Mouse (Mus musculus): ENCODE results near the gene Prss46. TPM values are rescaled to one million over a fixed set of nuclear protein-coding genes. Genes with fewer than 3 reads are reported as not detected.
A peak's percentile ranks its signal among the peaks of the same experiment; 100 is the strongest.

Prss46 gene
- polyA plus RNA-seq, 1 experiment, result 0.08 TPM

- H3K27ac ChIP-seq (ENCODE audit: control insufficient read depth, insufficient read depth, low read length), result no peak within 1 kb of the TSS
- H3K36me3 ChIP-seq (ENCODE audit: control insufficient read depth, insufficient read depth, low read length), result no peaks in the 10 kb centered on the region
- peak; percentile 28 for DNase-seq
- WGBS, result 32% methylated on average over 50 of the region's 50 CpGs
- 0 out of 2 replicates have a peak within 1 kb of the TSS, but pooled peaks have one; percentile 15 for H3K4me3 ChIP-seq (ENCODE audit: control insufficient read depth, insufficient read depth, low read length)
- 0 out of 2 replicates have a peak, but pooled peaks cover 8% of the 10 kb centered on the region for H3K4me1 ChIP-seq (replicated peaks; ENCODE audit: control insufficient read depth, insufficient read depth, low read length)
- TF ChIP-seq POLR2A (IDR thresholded peaks at IDR 0.05; ENCODE audit: control insufficient read depth, extremely low read depth, insufficient read depth, low read length, poor library complexity) (no peak), CTCF (IDR thresholded peaks at IDR 0.05; ENCODE audit: borderline replicate concordance, control insufficient read depth, extremely low read depth, insufficient read depth, low read length, poor library complexity) (peak; percentile 82)
- peaks cover 8% of the 10 kb centered on the region for H3K27me3 ChIP-seq (ENCODE audit: control insufficient read depth, insufficient read depth, low read length)
Measured at GRCm38 (mm10) chr9:110857781-110858472, 13.6 kb downstream of the Prss46 start, which contains the start of gene Prss50. Gene Prss50 (plus strand): TSS chr9:110857967.

GRCm38 (mm10) chr9:110858523-110858922 lies 14.2 kb downstream of the Prss46 start:
- Histone ChIP-seq H3K36me3 (ENCODE audit: control insufficient read depth, insufficient read depth, low read length) (no peaks in the 10 kb centered on the region), H3K4me3 (ENCODE audit: control insufficient read depth, insufficient read depth, low read length) (no peak overlapping the region), H3K4me1 (replicated peaks; ENCODE audit: control insufficient read depth, insufficient read depth, low read length) (0 out of 2 replicates have a peak, but pooled peaks cover 8% of the 10 kb centered on the region), H3K27me3 (ENCODE audit: control insufficient read depth, insufficient read depth, low read length) (peaks cover 8% of the 10 kb centered on the region), H3K27ac (ENCODE audit: control insufficient read depth, insufficient read depth, low read length) (no peak overlapping the region)
- 88% methylated on average over 5 of the region's 5 CpGs for WGBS
- no peak for DNase-seq
- TF ChIP-seq CTCF (IDR thresholded peaks at IDR 0.05; ENCODE audit: borderline replicate concordance, control insufficient read depth, extremely low read depth, insufficient read depth, low read length, poor library complexity) (no peak), POLR2A (IDR thresholded peaks at IDR 0.05; ENCODE audit: control insufficient read depth, extremely low read depth, insufficient read depth, low read length, poor library complexity) (no peak)

GRCm38 (mm10) chr9:110858967-110859596 lies 14.8 kb downstream of the Prss46 start:
- WGBS, result 95% methylated on average over 5 of the region's 5 CpGs
- Histone ChIP-seq H3K27me3 (ENCODE audit: control insufficient read depth, insufficient read depth, low read length) (peaks cover 8% of the 10 kb centered on the region), H3K4me1 (replicated peaks; ENCODE audit: control insufficient read depth, insufficient read depth, low read length) (0 out of 2 replicates have a peak, but pooled peaks cover 8% of the 10 kb centered on the region), H3K36me3 (ENCODE audit: control insufficient read depth, insufficient read depth, low read length) (no peaks in the 10 kb centered on the region), H3K4me3 (ENCODE audit: control insufficient read depth, insufficient read depth, low read length) (no peak overlapping the region), H3K27ac (ENCODE audit: control insufficient read depth, insufficient read depth, low read length) (no peak overlapping the region)
- no peak for DNase-seq
- no peak for TF ChIP-seq POLR2A (IDR thresholded peaks at IDR 0.05; ENCODE audit: control insufficient read depth, extremely low read depth, insufficient read depth, low read length, poor library complexity)
- no peak for TF ChIP-seq CTCF (IDR thresholded peaks at IDR 0.05; ENCODE audit: borderline replicate concordance, control insufficient read depth, extremely low read depth, insufficient read depth, low read length, poor library complexity)

- peak; percentile 69 for DNase-seq
- WGBS, result 18% methylated on average over 7 of the region's 7 CpGs
- no peak overlapping the region for H3K4me3 ChIP-seq (ENCODE audit: control insufficient read depth, insufficient read depth, low read length)
Measured at GRCm38 (mm10) chr9:110871030-110871429, 26.7 kb downstream of the Prss46 start.

GRCm38 (mm10) chr9:110873681-110874659 lies 29.7 kb downstream of the Prss46 start:
- DNase-seq, result peak; percentile 50
- Histone ChIP-seq H3K4me3 (ENCODE audit: control insufficient read depth, insufficient read depth, low read length) (peak overlapping the region; percentile 50), H3K36me3 (ENCODE audit: control insufficient read depth, insufficient read depth, low read length) (no peaks in the 10 kb centered on the region), H3K27ac (ENCODE audit: control insufficient read depth, insufficient read depth, low read length) (peak overlapping the region; percentile 72), H3K4me1 (replicated peaks; ENCODE audit: control insufficient read depth, insufficient read depth, low read length) (peaks cover 40% of the 10 kb centered on the region), H3K27me3 (ENCODE audit: control insufficient read depth, insufficient read depth, low read length) (no peaks in the 10 kb centered on the region)
- TF ChIP-seq CTCF (IDR thresholded peaks at IDR 0.05; ENCODE audit: borderline replicate concordance, control insufficient read depth, extremely low read depth, insufficient read depth, low read length, poor library complexity) (0 out of 2 replicates have a peak, but pooled peaks have one; percentile 26), POLR2A (IDR thresholded peaks at IDR 0.05; ENCODE audit: control insufficient read depth, extremely low read depth, insufficient read depth, low read length, poor library complexity) (no peak)
- WGBS, result 38% methylated on average over 40 of the region's 40 CpGs

More at GRCm38 (mm10) chr9:110871030-110871429, 26.7 kb downstream of the Prss46 start:
- Histone ChIP-seq H3K4me1 (replicated peaks; ENCODE audit: control insufficient read depth, insufficient read depth, low read length) (peaks cover 25% of the 10 kb centered on the region), H3K27me3 (ENCODE audit: control insufficient read depth, insufficient read depth, low read length) (no peaks in the 10 kb centered on the region), H3K27ac (ENCODE audit: control insufficient read depth, insufficient read depth, low read length) (no peak overlapping the region), H3K36me3 (ENCODE audit: control insufficient read depth, insufficient read depth, low read length) (no peaks in the 10 kb centered on the region)
- TF ChIP-seq CTCF (IDR thresholded peaks at IDR 0.05; ENCODE audit: borderline replicate concordance, control insufficient read depth, extremely low read depth, insufficient read depth, low read length, poor library complexity) (peak; percentile 77; the same call in 1 of the 2 replicates), POLR2A (IDR thresholded peaks at IDR 0.05; ENCODE audit: control insufficient read depth, extremely low read depth, insufficient read depth, low read length, poor library complexity) (no peak)

Data from thymus, adult 2 months (tissue).